Mouse (Mus musculus): ENCODE measurements around the gene Polk.

Gene Polk

GRCm38 (mm10) chr13:96542081-96542889 is at the start of gene Polk, which contains the start of gene Col4a3bp:
Gene Polk, minus strand, starts transcription at chr13:96542579.
Gene Col4a3bp, plus strand, starts transcription at chr13:96542618.
- DNase-seq: peak; percentile 96 to 98

GRCm38 (mm10) chr13:96588642-96589041 is 46.3 kb upstream of the Polk start:
- no peak for DNase-seq

- DNase-seq: no peak
Measured at GRCm38 (mm10) chr13:96586540-96586939, 44.2 kb upstream of the Polk start.

GRCm38 (mm10) chr13:96584201-96584600 is 41.8 kb upstream of the Polk start:
- no peak for DNase-seq

- DNase-seq: no peak
Measured at GRCm38 (mm10) chr13:96579979-96580378, 37.6 kb upstream of the Polk start.

GRCm38 (mm10) chr13:96579104-96579503 is 36.7 kb upstream of the Polk start:
- DNase-seq: no peak

- no peak for DNase-seq
Measured at GRCm38 (mm10) chr13:96574170-96574569, 31.8 kb upstream of the Polk start.

GRCm38 (mm10) chr13:96571016-96571361 is 28.6 kb upstream of the Polk start:
- no peak for DNase-seq

GRCm38 (mm10) chr13:96570313-96571015 is 28.1 kb upstream of the Polk start:
- DNase-seq: peak; percentile 78 to 93

- no peak for DNase-seq
Measured at GRCm38 (mm10) chr13:96567977-96568376, 25.6 kb upstream of the Polk start.

- no peak for DNase-seq
Measured at GRCm38 (mm10) chr13:96555099-96555498, 12.7 kb upstream of the Polk start.

GRCm38 (mm10) chr13:96547941-96548340 is 5.6 kb upstream of the Polk start:
- DNase-seq: no peak

GRCm38 (mm10) chr13:96547250-96547649 is 4.9 kb upstream of the Polk start:
- DNase-seq: no peak

GRCm38 (mm10) chr13:96544506-96544905 is 2.1 kb upstream of the Polk start:
- peak in 1 of 2 experiments; percentile 16 for DNase-seq

- DNase-seq: peak; percentile 62 to 83
Measured at GRCm38 (mm10) chr13:96542901-96543891, 817 bp upstream of the Polk start.

- no peak for DNase-seq
Measured at GRCm38 (mm10) chr13:96541381-96541780, 998 bp downstream of the Polk start.

- no peak for DNase-seq
Measured at GRCm38 (mm10) chr13:96538103-96538502, 4.3 kb downstream of the Polk start.

GRCm38 (mm10) chr13:96536821-96537572 is 5.4 kb downstream of the Polk start:
- no peak for DNase-seq

- no peak for DNase-seq
Measured at GRCm38 (mm10) chr13:96533742-96534141, 8.6 kb downstream of the Polk start.

- DNase-seq: peak; percentile 19 to 50
Measured at GRCm38 (mm10) chr13:96532176-96532575, 10.2 kb downstream of the Polk start.

GRCm38 (mm10) chr13:96530064-96530463 is 12.3 kb downstream of the Polk start:
- no peak for DNase-seq

GRCm38 (mm10) chr13:96529542-96529941 is 12.8 kb downstream of the Polk start:
- no peak for DNase-seq

Data from kidney, postnatal 25 days (tissue).